Mouse (Mus musculus) kidney, adult 11 months (tissue): ENCODE measurements at regions not wholly inside any gene's neighbourhood (a gene's known extent, or its start where the extent isn't known, plus 50 kb on each side); places are given as distances from the start of the nearest gene placed in this dataset.

ENCODE experiments used
- DNase-seq: peaks from one replicate; pipeline ENCODE4 v3.0.0; 2022

DNA sequence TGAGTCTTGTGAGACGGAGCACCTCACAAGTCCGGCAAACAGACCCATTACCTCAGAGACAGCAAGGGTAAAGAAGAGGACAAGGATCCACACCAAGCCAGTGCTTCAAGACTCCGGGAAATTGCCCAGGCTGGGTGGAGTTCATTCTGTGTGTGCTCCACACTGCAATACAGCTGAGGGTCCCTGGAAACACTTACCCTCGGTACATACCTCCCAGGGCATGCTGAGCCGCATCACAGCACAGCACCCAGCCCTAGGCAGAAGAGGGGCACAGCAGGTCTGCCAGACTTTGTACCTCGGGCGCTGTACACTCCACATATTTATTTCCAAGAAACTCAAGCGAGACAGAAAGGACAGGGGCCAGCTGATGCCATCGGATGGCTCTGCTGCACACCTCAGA, 54.5 kb upstream of the Cmc1 start:
- no peak for DNase-seq

DNA sequence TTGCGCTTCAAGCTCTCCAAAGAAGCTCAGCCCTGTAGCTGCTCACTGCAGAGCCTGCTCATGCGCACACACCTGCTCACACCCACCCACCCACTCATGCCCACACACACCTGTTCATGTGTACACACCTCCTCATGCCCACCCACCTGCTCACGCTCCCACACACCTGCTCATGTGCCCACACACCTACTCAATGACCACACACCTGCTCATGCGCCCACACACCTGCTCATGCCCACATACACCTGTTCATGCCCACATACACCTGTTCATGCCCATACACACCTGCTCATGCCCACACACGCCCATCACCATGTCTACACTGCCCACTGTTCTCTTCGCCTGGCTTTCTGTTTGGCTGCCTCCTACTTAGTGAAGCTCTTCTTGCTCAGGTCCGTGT, 56.5 kb upstream of the Cmc1 start:
- DNase-seq: no peak

DNA sequence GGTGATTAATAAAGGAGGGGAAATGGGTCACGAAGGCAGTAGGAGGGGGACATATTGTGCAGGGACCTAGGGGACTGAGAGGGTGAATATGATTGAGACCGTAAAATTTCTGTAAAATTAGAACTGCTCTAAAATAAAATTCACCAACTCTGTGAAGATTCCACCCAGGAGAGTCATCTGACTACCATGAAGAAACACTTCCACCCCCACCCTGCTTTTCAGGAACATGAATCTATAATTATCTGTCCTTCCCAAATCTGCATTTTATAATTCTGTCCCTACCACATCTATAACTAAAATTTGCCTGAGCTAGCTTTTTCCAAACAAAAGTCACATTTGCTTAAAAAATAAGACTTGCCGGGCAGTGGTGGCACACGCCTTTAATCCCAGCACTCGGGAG, 69.7 kb upstream of the Cmc1 start:
- no peak for DNase-seq

DNA sequence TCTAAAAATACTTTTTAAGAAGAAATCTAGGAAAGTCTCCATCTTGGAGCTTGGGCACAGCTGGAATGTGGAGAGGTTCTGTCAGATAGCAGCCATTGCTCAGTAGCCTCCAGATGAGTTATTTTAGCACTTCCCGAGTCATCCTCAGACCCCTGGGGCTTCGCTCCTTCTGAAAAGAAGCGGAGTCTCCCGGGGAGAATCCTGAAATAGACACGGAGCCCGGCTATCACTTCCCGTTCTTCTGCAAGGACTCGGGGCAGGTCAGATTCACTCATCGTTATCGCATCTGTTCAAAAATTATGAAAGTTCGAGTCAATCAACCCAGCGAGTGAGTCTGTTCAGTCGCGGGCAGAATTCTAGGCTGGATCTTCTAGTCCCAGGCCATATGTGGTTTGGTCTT, 71.2 kb upstream of the Cmc1 start:
- no peak for DNase-seq

GRCm38 (mm10) chr9:118227401-118228061, 77.6 kb upstream of the Cmc1 start:
- DNase-seq: no peak

DNA sequence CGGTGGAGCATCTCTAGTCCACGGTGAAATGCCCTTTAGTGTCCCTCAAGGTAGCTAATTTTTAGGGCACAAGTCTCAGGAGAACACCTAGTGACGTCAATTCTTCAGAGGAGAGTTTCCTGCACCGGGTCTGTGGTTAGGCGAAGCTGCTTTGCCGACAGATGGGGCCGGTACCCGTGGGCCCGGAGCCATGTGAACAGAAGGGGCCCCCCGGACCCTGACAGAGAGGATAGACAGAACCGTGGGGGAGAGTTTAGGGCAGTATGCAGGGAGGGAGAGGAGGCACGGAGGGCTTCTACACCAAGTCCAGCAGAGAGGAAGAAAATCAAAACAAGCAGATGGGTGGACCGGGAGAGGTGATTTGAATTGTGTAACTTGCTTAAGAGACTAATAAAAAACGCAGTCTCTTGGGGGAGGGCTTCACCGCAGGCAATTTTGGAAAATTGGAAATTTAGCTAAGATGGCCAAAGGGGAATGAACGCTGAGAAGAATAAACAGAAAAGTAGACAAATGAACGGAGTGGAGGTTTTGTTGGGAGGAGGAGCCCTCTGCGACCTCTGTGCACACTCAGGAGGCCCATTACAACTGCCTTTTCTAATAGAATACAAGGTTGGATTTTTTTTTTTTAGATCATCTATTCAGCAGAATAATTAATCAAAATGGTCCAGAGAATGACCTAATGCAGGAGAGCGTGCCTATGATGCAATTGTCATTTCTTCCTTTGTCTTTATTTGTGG, 78.9 kb upstream of the Cmc1 start:
- DNase-seq: no peak

DNA sequence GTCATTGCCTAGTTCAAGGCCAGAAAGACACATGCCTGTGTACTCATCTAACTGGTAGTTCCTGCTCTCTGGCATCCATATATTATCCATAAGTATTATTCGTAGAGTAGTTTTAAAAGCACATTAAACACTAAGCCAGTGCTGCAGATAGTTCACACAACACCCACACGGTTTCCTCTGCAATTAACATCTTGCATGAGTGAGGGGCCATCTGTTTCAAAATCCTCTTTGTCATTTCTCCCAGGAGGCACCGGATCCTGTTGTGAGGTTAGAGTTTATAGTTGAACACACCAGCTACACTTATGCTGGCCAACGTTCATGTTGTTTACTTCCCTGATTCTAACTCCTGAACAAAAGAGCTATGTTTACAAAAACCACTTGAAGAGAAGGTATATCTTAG, 90.7 kb upstream of the Cmc1 start:
- DNase-seq: no peak

DNA sequence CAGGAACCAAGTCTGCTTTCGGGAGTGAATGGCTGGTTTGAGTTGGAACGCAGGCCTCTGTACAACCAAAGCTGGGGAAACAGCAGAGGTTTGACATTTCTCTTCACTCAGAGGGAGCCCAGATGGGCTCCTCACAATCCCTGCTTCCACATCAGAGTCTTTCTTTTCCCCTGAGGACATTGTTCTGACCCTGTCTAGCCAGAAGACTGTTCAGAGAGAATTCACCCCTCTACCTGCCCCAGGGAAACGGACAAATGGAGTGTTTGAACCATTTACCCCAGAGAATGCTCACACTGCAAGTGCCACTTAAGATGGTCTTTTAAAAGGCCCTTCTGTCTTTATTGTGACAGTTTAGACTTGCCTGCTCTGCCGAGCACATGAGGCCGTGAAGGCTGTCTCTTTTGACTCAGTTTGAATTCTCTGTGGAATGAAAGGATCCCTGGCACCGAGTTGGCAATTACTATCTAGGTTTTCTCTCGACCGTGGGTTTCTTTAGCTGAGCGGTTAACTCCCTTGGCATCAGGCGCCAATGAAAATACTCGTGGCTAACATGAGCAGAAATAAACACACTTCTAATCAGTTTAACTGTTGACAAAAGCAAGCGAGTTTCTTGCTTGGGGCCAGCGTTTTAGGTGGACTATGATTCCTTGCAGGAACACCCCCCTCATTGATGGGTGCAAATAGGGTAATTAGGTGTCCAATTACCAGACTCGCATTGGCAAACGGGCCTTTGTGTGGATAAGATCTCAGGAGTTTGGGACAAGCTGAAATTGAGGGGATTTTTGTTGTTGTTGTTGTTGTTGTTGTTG, 97.0 kb upstream of the Cmc1 start:
- no peak for DNase-seq

- no peak for DNase-seq
Measured at GRCm38 (mm10) chr9:118253829-118254228, 103.9 kb upstream of the Cmc1 start.

GRCm38 (mm10) chr9:118255200-118255733, 105.3 kb upstream of the Cmc1 start:
- no peak for DNase-seq

GRCm38 (mm10) chr9:118255751-118256266, 105.8 kb upstream of the Cmc1 start:
- DNase-seq: no peak

DNA sequence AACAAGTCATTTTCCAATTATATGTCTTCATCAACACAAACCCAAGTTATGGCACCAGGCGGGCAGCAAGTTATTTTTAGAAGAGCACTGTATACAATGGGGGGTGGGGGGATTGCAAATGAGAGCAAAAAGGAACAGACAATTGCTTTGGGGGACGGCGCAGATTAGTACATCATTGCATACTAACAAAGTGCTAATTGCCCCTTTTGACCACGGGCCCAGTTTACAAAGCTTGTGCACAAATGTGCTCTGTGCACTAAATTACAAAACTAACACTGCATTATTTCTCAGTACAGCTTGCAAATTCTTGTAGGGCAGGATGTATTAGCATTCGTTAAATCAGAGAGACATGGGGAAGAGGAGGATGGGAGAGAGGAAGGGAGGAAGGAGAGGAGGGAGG, 116.3 kb upstream of the Cmc1 start:
- DNase-seq: no peak

DNA sequence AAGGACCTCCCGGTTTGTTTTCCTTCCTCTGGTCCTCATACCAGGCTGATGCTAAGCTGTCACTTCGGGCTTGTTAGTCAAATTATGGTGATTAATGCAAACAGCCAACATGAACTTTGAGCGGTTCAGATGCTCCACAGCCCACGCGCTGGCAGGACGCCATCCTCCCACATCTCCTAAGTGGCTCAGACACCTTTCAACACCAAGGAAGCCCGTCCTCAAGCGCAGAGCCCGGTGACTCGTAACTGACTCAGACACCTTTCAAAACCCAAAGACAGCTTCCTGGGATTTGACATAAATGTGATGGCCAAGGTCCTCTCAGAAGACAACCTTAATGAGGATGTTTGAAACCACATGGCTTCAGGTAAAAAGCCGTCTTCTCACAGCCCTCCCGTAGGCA, 121.7 kb upstream of the Cmc1 start:
- peak; percentile 40 for DNase-seq

- peak; percentile 6 for DNase-seq
Measured at GRCm38 (mm10) chr9:118272713-118273407, 122.9 kb upstream of the Cmc1 start.

GRCm38 (mm10) chr9:118285481-118285880, 135.5 kb upstream of the Cmc1 start:
- no peak for DNase-seq

DNA sequence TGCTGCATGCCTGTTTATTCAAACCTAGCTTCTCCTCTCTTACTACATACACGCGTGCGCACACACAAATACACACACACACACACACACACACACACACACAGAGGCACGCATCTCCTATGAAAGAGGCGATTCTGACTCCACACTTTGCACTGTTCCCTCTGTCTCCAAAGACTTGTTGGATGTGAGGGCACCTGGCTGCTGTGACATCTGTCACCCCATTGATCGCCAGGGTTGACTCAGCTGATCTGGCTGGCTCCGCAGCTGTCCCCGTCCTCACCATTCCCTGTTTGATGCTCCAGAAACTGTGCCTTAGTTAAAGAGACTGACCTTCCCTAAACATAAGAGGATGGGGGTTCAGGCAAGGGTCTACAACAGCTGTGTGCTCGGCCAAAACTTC, 137.6 kb upstream of the Cmc1 start:
- DNase-seq: no peak

GRCm38 (mm10) chr9:118292836-118293235, 142.9 kb upstream of the Cmc1 start:
- DNase-seq: no peak

DNA sequence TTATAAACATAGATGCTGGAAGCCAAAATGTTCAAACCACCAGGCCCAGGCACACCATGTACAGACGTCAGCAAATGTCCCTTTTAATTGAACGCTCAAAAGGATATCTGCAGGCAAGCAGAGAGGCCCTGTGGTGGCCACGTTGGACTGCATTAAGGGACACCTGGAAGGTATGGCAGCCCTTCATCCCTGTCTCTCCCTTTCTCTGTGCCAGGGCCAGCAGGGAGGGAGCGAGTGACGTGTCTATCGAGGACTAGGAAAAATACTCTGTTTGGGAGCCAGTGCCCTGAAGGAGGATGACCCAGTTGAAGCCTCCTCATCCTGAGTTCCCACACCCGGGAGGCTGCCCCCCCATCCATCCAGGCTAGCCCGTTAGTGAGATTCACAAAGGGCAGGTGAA, 144.0 kb upstream of the Cmc1 start:
- no peak for DNase-seq

GRCm38 (mm10) chr9:118302785-118303384, 152.9 kb upstream of the Cmc1 start:
- DNase-seq: no peak

DNA sequence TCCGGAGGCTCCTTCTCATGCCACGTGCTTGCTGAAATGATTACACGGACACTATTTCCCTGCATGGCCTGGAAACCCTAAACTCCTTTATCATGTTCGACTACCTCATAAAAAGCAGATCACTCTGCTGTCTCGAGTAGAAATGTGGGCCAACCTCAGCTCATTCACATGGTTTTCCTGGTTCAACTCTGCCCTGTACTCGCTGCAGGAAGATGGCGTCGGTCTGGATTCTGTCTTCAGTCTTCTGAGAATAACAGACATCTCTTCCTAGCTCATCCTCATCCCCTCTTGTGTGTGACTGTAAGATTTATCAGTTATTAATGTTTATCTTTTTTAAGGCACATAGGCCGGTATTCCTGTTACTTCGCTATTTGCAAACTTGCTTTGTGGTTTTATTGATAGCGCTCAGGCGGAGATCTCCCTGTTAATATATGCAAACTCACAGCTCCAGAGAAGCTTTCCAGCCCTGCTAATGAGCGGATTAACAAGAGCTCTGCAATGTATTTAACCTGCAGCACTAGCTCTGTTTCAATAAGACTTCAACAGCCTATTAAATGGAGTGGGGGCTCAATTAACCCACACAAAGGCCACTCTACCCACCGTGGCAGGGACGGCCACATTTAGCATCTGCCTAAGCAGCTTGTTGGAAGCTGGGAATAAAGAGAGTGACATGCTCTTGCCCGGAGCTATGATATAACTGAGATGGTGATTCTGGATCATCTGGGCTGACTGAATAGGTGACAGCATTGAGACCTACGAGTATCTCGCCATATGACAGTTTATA, 159.5 kb upstream of the Eomes start:
- no peak for DNase-seq

DNA sequence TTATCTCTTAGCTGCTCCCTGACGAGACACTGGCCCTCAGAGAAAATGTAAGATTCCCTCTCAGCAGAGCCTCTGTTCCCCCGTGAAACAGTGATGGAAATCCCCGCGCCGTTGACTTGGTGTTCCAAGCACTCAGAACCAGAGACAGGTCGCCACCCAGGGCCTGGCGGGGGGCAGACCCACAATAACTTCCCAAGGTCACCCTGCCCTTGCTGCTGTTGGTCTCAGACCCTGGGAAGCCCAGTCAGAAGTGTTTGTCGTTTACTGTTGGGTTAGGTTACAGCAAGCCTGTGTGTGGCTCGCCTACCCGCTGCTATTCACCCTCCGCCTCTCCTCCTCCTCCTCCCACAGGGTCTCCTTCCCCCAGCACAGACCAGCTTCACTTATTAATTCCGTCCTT, 154.2 kb upstream of the Eomes start:
- no peak for DNase-seq

DNA sequence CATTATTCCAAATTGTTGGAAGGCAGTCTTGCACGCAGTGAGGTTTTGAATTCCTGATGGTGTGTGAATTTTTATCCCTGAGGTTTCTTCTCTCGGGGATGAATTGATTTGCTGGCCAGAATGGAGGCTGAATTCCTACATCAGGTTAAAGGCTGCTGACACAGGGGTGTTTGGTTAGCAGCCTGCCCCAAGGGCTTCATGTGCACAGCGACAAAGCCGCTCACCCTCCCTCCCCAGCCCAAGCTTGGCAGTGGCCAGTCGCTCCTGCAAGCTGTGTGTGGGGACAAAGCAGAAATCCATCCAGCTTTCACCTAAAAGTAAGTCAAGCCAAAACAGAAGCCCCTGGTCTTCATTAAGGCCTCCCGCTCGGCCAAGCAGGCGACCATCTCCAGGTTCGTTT, 151.4 kb upstream of the Eomes start:
- no peak for DNase-seq
